Mouse (Mus musculus) kidney, embryonic 14.5 days (tissue): ENCODE measurements around the gene Tram2. TPM values are rescaled to one million over a fixed set of nuclear protein-coding genes. Genes with fewer than 3 reads are reported as not detected.

Experiments used
- ATAC-seq: fragments of 200-750 bp; cut with Nextera tagmentation; 2 replicates; pipeline ENCODE4 v1.8.0; 2017; ENCODE audit warnings: moderate number of reproducible peaks, mild to moderate bottlenecking, moderate TSS enrichment, moderate library complexity; ENCODE audit not compliant: low FRiP score, low TSS enrichment
- H3K27ac ChIP-seq: fragments of 300-500 bp; sonication (generic); 2 replicates; pipeline ENCODE4 v1.5.1; 2014; ENCODE audit warnings: low read depth, mild to moderate bottlenecking, low read length, moderate library complexity, mixed read lengths
- H3K27me3 ChIP-seq: fragments of 300-500 bp; sonication (generic); 2 replicates; pipeline ENCODE4 v1.6.1; 2014; ENCODE audit warnings: mild to moderate bottlenecking, low read length; ENCODE audit not compliant: control insufficient read depth, insufficient read depth
- H3K36me3 ChIP-seq: fragments of 300-500 bp; sonication (generic); 2 replicates; pipeline ENCODE4 v1.6.1; 2014; ENCODE audit warnings: low read length, mixed read lengths; ENCODE audit not compliant: control insufficient read depth, insufficient read depth
- H3K4me1 ChIP-seq: fragments of 300-500 bp; sonication (generic); 2 replicates; pipeline ENCODE4 v1.6.1; 2014; ENCODE audit warnings: low read length, mixed read lengths; ENCODE audit not compliant: control insufficient read depth, insufficient read depth
- H3K4me2 ChIP-seq: fragments of 300-500 bp; sonication (generic); replicated peaks from 2 replicates; pipeline ENCODE4 v1.6.1; 2014; ENCODE audit warnings: low read depth, mild to moderate bottlenecking, low read length
- H3K4me3 ChIP-seq: fragments of 300-500 bp; sonication (generic); 2 replicates; pipeline ENCODE4 v1.5.1; 2014; ENCODE audit warnings: mild to moderate bottlenecking, low read length
- H3K9ac ChIP-seq: fragments of 300-500 bp; sonication (generic); 2 replicates; pipeline ENCODE4 v1.6.1; 2014; ENCODE audit warnings: low read depth, mild to moderate bottlenecking, low read length, moderate library complexity
- H3K9me3 ChIP-seq: fragments of 300-500 bp; sonication (generic); 2 replicates; pipeline ENCODE4 v1.6.1; 2016; ENCODE audit warnings: low read length; ENCODE audit not compliant: control insufficient read depth
- WGBS: fragments of 180-500 bp; shearing (Covaris S2); extraction: QIAGEN DNeasy Blood & Tissue Kit; methylation state at CpG from one replicate; pipeline ENCODE4 v1.1.7; 2014; 5-methylcytosine and 5-hydroxymethylcytosine counted together
- polyA plus RNA-seq: library from polyadenylated mRNA; unstranded; fragments of >200 nt; fragmentation: Nextera tagmentation; extraction: Ambion mirVana; gene quantifications from 2 replicates; pipeline ENCODE4 v1.2.1, GENCODE M21; 2014

Tram2 gene
- polyA plus RNA-seq, 1 experiment from 2014 or later, result 12.4 TPM

GRCm38 (mm10) chr1:21008891-21009290 lies 70.1 kb downstream of the Tram2 start:
- Histone ChIP-seq H3K4me3 (no peak overlapping the region), H3K27me3 (no peaks in the 10 kb centered on the region), H3K4me1 (no peaks in the 10 kb centered on the region), H3K9me3 (no peaks in the 10 kb centered on the region), H3K27ac (no peak overlapping the region), H3K9ac (no peak overlapping the region), H3K36me3 (peaks cover 37% of the 10 kb centered on the region), H3K4me2 (no peak overlapping the region)
- 62% methylated on average over 4 of the region's 4 CpGs for WGBS
- ATAC-seq, result no peak

GRCm38 (mm10) chr1:21007941-21008701 lies 70.9 kb downstream of the Tram2 start:
- Histone ChIP-seq H3K27me3 (no peaks in the 10 kb centered on the region), H3K4me1 (no peaks in the 10 kb centered on the region), H3K4me3 (no peak overlapping the region), H3K4me2 (no peak overlapping the region), H3K9me3 (no peaks in the 10 kb centered on the region), H3K27ac (no peak overlapping the region), H3K9ac (no peak overlapping the region), H3K36me3 (peaks cover 44% of the 10 kb centered on the region)
- 40% methylated on average over 7 of the region's 7 CpGs for WGBS
- ATAC-seq, result no peak

DNA sequence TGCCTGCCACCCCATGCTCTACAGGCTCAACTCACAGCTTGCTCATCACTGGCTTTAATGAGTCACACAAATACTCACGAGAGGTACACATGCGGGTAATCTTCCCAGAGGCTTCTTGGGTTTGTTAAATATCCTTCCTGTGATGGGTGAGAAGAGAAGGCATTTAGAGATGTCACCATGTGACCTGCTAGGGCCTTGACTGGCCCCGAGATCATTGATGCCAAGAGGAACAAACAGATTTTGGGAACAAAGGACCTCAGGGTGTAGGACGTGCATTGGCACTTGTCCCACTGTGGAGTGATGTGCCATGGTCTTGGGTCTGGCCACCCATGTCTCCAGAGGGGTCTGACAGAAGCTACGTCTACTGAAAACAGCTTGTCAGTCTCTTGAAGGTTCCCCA lies 72.3 kb downstream of the Tram2 start:
- Histone ChIP-seq H3K9me3 (no peaks in the 10 kb centered on the region), H3K4me1 (no peaks in the 10 kb centered on the region), H3K9ac (no peak overlapping the region), H3K4me3 (no peak overlapping the region), H3K27me3 (no peaks in the 10 kb centered on the region), H3K27ac (no peak overlapping the region), H3K4me2 (no peak overlapping the region), H3K36me3 (peaks cover 41% of the 10 kb centered on the region)
- WGBS, result 92% methylated on average over 5 of the region's 5 CpGs
- ATAC-seq, result no peak

DNA sequence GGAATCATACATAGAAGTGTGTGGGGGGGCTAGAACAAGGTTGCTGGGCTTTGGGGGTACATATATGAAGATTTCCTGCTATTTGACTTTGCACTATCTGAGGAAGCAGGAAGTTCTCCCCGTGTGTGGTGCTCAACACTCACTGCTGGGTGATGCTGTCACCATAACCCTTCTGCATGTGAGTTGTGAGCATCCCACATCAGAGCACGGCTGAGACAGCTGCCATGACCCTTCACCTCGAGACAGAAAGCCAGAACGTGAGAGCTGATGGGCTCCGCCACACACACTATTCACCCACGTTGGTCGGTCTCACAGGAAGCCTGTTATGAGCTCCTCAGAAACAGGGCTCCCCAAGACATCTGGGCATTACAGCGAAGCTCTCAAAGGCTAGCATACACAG lies 74.4 kb downstream of the Tram2 start:
- Histone ChIP-seq H3K9me3 (no peaks in the 10 kb centered on the region), H3K27me3 (no peaks in the 10 kb centered on the region), H3K36me3 (peaks cover 44% of the 10 kb centered on the region), H3K4me1 (no peaks in the 10 kb centered on the region), H3K9ac (no peak overlapping the region), H3K4me2 (no peak overlapping the region), H3K4me3 (no peak overlapping the region), H3K27ac (no peak overlapping the region)
- 81% methylated on average over 8 of the region's 8 CpGs for WGBS
- ATAC-seq, result no peak

DNA sequence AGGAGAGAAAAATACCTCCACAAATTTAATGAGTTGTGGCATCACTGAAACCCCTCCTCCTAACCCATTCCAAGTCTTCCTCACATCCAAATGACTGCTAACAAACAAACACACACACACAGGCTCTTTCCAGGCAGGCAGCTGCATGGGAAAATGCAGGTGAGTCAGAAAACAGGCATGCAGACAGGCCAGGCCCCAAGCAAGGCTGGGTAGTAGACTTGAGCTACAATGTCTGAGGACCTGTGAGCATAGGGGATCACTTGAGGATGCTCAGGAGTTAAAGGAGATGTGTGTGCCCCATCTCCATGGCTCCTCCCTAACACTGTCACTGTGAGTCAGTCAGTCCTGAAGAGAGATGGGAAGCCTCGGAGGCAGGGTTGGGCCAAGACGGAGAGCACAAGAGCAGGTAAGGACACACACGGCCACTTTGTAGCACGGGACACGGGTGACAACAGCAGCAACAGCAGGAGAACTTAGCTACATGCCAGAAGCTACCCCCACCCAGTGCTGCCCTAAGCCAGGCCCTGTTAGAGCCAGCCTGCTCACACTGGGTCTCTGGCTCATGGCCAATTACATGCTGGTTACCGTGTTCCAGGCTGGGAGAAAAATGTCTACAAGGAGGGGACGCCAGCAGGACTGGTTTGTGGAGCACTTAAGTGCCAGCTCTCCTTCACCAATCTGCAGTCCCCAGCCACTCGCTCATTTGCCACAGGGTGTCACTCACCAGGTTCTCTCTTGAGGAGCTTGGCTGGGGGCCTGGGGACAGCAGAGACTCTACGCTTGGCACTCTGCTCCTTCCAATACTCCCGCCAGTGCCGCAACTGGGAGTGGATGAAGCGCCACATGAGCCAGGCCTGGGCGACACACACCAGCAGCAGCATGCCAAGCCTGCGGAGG lies 76.5 kb downstream of the Tram2 start:
- H3K36me3 ChIP-seq, result peaks cover 47% of the 10 kb centered on the region
- no peaks in the 10 kb centered on the region for H3K9me3 ChIP-seq
- no peak overlapping the region for H3K27ac ChIP-seq
- no peaks in the 10 kb centered on the region for H3K4me1 ChIP-seq
- no peak for ATAC-seq
- 94% methylated on average over 14 of the region's 14 CpGs for WGBS
- no peak overlapping the region for H3K9ac ChIP-seq
- no peaks in the 10 kb centered on the region for H3K27me3 ChIP-seq
- no peak overlapping the region for H3K4me3 ChIP-seq
- no peak overlapping the region for H3K4me2 ChIP-seq

- peaks cover 4% of the 10 kb centered on the region; the same call in 1 of the 2 replicates for H3K4me1 ChIP-seq
- H3K9me3 ChIP-seq, result no peaks in the 10 kb centered on the region
- no peak overlapping the region for H3K9ac ChIP-seq
- WGBS, result 60% methylated on average over 13 of the region's 13 CpGs
- no peak for ATAC-seq
- no peak overlapping the region for H3K4me2 ChIP-seq
- H3K4me3 ChIP-seq, result no peak overlapping the region
- H3K27ac ChIP-seq, result no peak overlapping the region
- no peaks in the 10 kb centered on the region for H3K27me3 ChIP-seq
- peaks cover 19% of the 10 kb centered on the region for H3K36me3 ChIP-seq
Measured at GRCm38 (mm10) chr1:20997881-20998389, 81.1 kb downstream of the Tram2 start.

DNA sequence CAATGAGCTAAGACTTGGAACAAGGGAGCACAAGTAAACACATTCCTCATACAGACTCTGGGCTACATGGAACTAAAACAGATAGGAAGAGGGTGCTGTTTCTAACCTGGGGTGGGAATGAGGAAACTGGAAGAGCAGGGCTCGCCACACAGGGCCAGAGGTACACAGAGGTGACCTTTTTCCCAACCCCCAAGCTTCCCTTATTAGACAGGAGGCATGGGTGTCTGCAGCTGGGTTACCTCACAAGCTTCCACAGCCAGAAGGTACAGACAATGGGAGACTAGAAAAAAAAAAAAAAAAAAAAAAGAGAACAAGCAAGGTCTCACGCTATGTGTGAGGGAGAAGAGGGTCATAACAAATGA lies 81.7 kb downstream of the Tram2 start:
- Histone ChIP-seq H3K27me3 (no peaks in the 10 kb centered on the region), H3K4me1 (peaks cover 4% of the 10 kb centered on the region; the same call in 1 of the 2 replicates), H3K4me3 (no peak overlapping the region), H3K9me3 (no peaks in the 10 kb centered on the region), H3K4me2 (no peak overlapping the region), H3K27ac (no peak overlapping the region), H3K9ac (0 out of 2 replicates have a peak overlapping the region, but pooled peaks have one; percentile 18), H3K36me3 (peaks cover 14% of the 10 kb centered on the region)
- 0 out of 2 replicates have a peak, but pooled peaks have one; percentile 2 for ATAC-seq
- 65% methylated on average over 2 of the region's 2 CpGs for WGBS

- 0 out of 2 replicates have a peak overlapping the region, but pooled peaks have one; percentile 18 for H3K9ac ChIP-seq
- H3K4me3 ChIP-seq, result no peak overlapping the region
- 37% methylated on average over 17 of the region's 17 CpGs for WGBS
- H3K9me3 ChIP-seq, result no peaks in the 10 kb centered on the region
- H3K4me2 ChIP-seq, result no peak overlapping the region
- peaks cover 14% of the 10 kb centered on the region for H3K36me3 ChIP-seq
- peak; percentile 73 for ATAC-seq
- no peak overlapping the region for H3K27ac ChIP-seq
- H3K4me1 ChIP-seq, result peaks cover 4% of the 10 kb centered on the region; the same call in 1 of the 2 replicates
- H3K27me3 ChIP-seq, result no peaks in the 10 kb centered on the region
Measured at GRCm38 (mm10) chr1:20996603-20997327, 82.3 kb downstream of the Tram2 start.
